Mouse (Mus musculus): Measurements from ENCODE around the gene Noct.

Noct gene

GRCm38 (mm10) chr3:51230146-51230835 is 6.0 kb downstream of the Noct start:
- no peak for DNase-seq (ENCODE audit: low read depth, low spot score)

- no peak for DNase-seq (ENCODE audit: low read depth, low spot score)
Observed at GRCm38 (mm10) chr3:51230886-51231285, 6.6 kb downstream of the Noct start.

GRCm38 (mm10) chr3:51231499-51231898 is 7.3 kb downstream of the Noct start:
- no peak for DNase-seq (ENCODE audit: low read depth, low spot score)

- DNase-seq (ENCODE audit: low read depth, low spot score), result no peak
Observed at GRCm38 (mm10) chr3:51232205-51232910, 8.1 kb downstream of the Noct start.

GRCm38 (mm10) chr3:51233474-51233873 is 9.2 kb downstream of the Noct start:
- DNase-seq (ENCODE audit: low read depth, low spot score), result no peak

GRCm38 (mm10) chr3:51233918-51234751 is 9.9 kb downstream of the Noct start:
- DNase-seq (ENCODE audit: low read depth, low spot score), result peak; percentile 93

- DNase-seq (ENCODE audit: low read depth, low spot score), result no peak
Observed at GRCm38 (mm10) chr3:51234752-51235055, 10.5 kb downstream of the Noct start.

- DNase-seq (ENCODE audit: low read depth, low spot score), result no peak
Observed at GRCm38 (mm10) chr3:51238515-51238914, 14.3 kb downstream of the Noct start.

- no peak for DNase-seq (ENCODE audit: low read depth, low spot score)
Observed at GRCm38 (mm10) chr3:51239541-51239940, 15.3 kb downstream of the Noct start.

- no peak for DNase-seq (ENCODE audit: low read depth, low spot score)
Observed at GRCm38 (mm10) chr3:51247704-51248103, 23.5 kb downstream of the Noct start.

- no peak for DNase-seq (ENCODE audit: low read depth, low spot score)
Observed at GRCm38 (mm10) chr3:51248600-51248999, 24.4 kb downstream of the Noct start.

GRCm38 (mm10) chr3:51249460-51249859 is 25.2 kb downstream of the Noct start:
- DNase-seq (ENCODE audit: low read depth, low spot score), result peak; percentile 41

- DNase-seq (ENCODE audit: low read depth, low spot score), result no peak
Observed at GRCm38 (mm10) chr3:51249866-51250265, 25.6 kb downstream of the Noct start.

- DNase-seq (ENCODE audit: low read depth, low spot score), result no peak
Observed at GRCm38 (mm10) chr3:51251057-51251456, 26.8 kb downstream of the Noct start.

GRCm38 (mm10) chr3:51252223-51252622 is 28.0 kb downstream of the Noct start:
- DNase-seq (ENCODE audit: low read depth, low spot score), result no peak

GRCm38 (mm10) chr3:51252689-51253402 is 28.6 kb downstream of the Noct start:
- no peak for DNase-seq (ENCODE audit: low read depth, low spot score)

- DNase-seq (ENCODE audit: low read depth, low spot score), result no peak
Observed at GRCm38 (mm10) chr3:51254784-51255183, 30.5 kb downstream of the Noct start.

- no peak for DNase-seq (ENCODE audit: low read depth, low spot score)
Observed at GRCm38 (mm10) chr3:51256450-51256849, 32.2 kb downstream of the Noct start.

GRCm38 (mm10) chr3:51258070-51258469 is 33.8 kb downstream of the Noct start:
- no peak for DNase-seq (ENCODE audit: low read depth, low spot score)

GRCm38 (mm10) chr3:51262942-51263341 is 38.7 kb downstream of the Noct start:
- no peak for DNase-seq (ENCODE audit: low read depth, low spot score)

GRCm38 (mm10) chr3:51268434-51268833 is 44.2 kb downstream of the Noct start:
- no peak for DNase-seq (ENCODE audit: low read depth, low spot score)

All from ES-CJ7 (cell line).